Comparison of ENCODE assay signal across 5 mouse cellular contexts in the genomic region with DNA sequence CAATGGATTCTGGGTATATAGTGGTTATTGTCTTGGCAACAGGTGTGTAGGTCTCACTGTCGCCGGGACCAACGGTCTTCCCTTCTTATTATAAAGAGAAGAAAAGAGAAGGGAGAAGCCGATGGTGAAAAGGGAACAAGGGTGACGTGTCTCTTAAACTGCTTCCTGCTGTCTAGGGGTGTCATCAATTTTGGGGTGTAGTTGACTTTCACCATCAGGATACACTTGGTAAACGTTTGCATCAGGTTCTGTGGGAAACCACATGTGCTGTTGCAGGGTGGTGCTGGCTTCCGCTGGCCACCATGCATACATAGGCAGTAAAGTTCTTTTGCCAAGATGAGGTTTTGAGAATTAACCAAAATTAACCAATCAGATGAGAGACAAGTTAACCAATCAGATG. TPM values are rescaled to one million over a fixed set of nuclear protein-coding genes. Genes with fewer than 3 reads are reported as not detected.
A peak's percentile ranks its signal among the peaks of the same experiment; 100 is the strongest.
DNase-seq lines count a peak whose midpoint lies in the region; ATAC-seq lines count a peak whose summit lies in the region.
"Not testable (repeated sequence)": the region's sequence is repeated elsewhere in the genome, so short reads cannot be mapped to it uniquely, and the experiment has no call there.

No protein-coding gene starts in this region.

- peak; percentile 43 for DNase-seq in heart, adult 11 months
- peak; percentile 22 for DNase-seq in heart, embryonic 10.5 days (ENCODE audit: low spot score)

- H3K9me3 ChIP-seq in heart, embryonic 10.5 days, result not testable (repeated sequence)

- 96% methylated on average over 7 of the region's 7 CpGs for WGBS in heart, embryonic 10.5 days

- not testable (repeated sequence) for H3K4me3 ChIP-seq in heart, embryonic 10.5 days

- not testable (repeated sequence) for H3K27ac ChIP-seq in heart, embryonic 10.5 days

- H3K27me3 ChIP-seq in heart, embryonic 10.5 days (ENCODE audit: insufficient read depth, poor library complexity, severe bottlenecking), result not testable (repeated sequence)

- H3K36me3 ChIP-seq in heart, embryonic 10.5 days, result not testable (repeated sequence)

- H3K4me1 ChIP-seq in heart, embryonic 10.5 days, result not testable (repeated sequence)

- peak; percentile 84 for ATAC-seq in granulocyte monocyte progenitor cell, adult 5-6 weeks (replicated peaks; ENCODE audit: poor library complexity, severe bottlenecking)
- peak; percentile 91 for ATAC-seq in megakaryocyte, adult 5-6 weeks (ENCODE audit: poor library complexity, severe bottlenecking)
- ATAC-seq in megakaryocyte progenitor cell, adult 5-6 weeks (replicated peaks; ENCODE audit: poor library complexity), result peak; percentile 60

RNA-seq across cellular contexts. Expression of a gene that starts 46.9 kb away (rescaled TPM):
- total RNA-seq in granulocyte monocyte progenitor cell, adult 5-6 weeks (2014; fragmentation: Nextera tagmentation), result 23.2 and 24.2 TPM in 2 replicates
- 38.9 and 42.7 TPM in 2 replicates for total RNA-seq in granulocyte monocyte progenitor cell, adult 5-6 weeks (2017)
- 36.3 and 49.1 TPM in 2 replicates for polyA plus RNA-seq in heart, embryonic 10.5 days (2016; fragmentation: Nextera tagmentation; extraction: Ambion mirVana)
- 12.5 and 16.3 TPM in 2 replicates for total RNA-seq in megakaryocyte, adult 5-6 weeks (2015)
- 32.5 and 35.6 TPM in 2 replicates for total RNA-seq in megakaryocyte, adult 5-6 weeks (2017)
- total RNA-seq in megakaryocyte progenitor cell, adult 5-6 weeks (2015), result 20.1 and 24.1 TPM in 2 replicates
- total RNA-seq in megakaryocyte progenitor cell, adult 5-6 weeks (2017), result 49.9 and 60.3 TPM in 2 replicates
